Mouse (Mus musculus): ENCODE measurements at regions not wholly inside any gene's neighbourhood (a gene's known extent, or its start where the extent isn't known, plus 50 kb on each side); places are given as distances from the start of the nearest gene placed in this dataset.

DNA sequence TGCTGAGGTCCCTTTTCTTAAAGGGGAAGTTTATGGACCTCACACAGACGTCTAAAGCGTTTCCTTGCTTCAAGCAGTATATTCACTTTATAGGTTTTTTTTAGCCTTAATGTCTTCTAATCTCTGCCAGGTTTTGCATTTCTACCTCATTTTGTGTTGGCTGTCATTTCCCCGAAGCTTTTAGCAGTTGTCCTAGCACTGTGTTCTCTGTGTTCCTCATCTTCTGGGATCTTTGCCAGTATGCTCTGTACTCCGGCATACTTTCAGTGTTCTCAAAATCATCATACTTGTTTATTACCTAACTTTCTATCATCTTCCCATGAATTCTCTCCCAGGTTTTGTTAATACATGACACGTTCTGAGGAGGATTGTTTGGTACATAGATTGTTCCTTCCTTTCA, 333.5 kb upstream of the Lsamp start:
- intact Hi-C loops (cut with DNase I): no loop called here
- DNase-seq (ENCODE audit: low spot score in 2 of 2): peak; percentile 46 to 69

- intact Hi-C loops (cut with DNase I): no loop called here
- DNase-seq (ENCODE audit: low spot score in 2 of 2): no peak
These were observed 316.3 kb upstream of the Lsamp start for GRCm38 (mm10) chr16:39667905-39668304.

- intact Hi-C loops (cut with DNase I): loop anchor here (10.0 kb wide), 1 partner anchor 1432 kb away; no protein-coding TSS in a partner anchor
- DNase-seq (ENCODE audit: low spot score in 2 of 2): no peak
These were observed 311.8 kb upstream of the Lsamp start for GRCm38 (mm10) chr16:39672096-39672985.

GRCm38 (mm10) chr16:39675775-39676174, 308.4 kb upstream of the Lsamp start:
- peak in 1 of 2 experiments; percentile 59 for DNase-seq (ENCODE audit: low spot score in 2 of 2)

GRCm38 (mm10) chr16:39678285-39678684, 305.9 kb upstream of the Lsamp start:
- intact Hi-C loops (cut with DNase I): loop anchor here (10.0 kb wide), 1 partner anchor 1427 kb away; no protein-coding TSS in a partner anchor

More at GRCm38 (mm10) chr16:39675775-39676174, 308.4 kb upstream of the Lsamp start:
- intact Hi-C loops (cut with DNase I): loop anchor here (10.0 kb wide), 1 partner anchor 1429 kb away; no protein-coding TSS in a partner anchor

GRCm38 (mm10) chr16:39693061-39693460, 291.1 kb upstream of the Lsamp start:
- intact Hi-C loops (cut with DNase I): no loop called here
- peak in 1 of 2 experiments; percentile 15 for DNase-seq (ENCODE audit: low spot score in 2 of 2)

More at GRCm38 (mm10) chr16:39678285-39678684, 305.9 kb upstream of the Lsamp start:
- peak in 1 of 2 experiments; percentile 50 for DNase-seq (ENCODE audit: low spot score in 2 of 2)

DNA sequence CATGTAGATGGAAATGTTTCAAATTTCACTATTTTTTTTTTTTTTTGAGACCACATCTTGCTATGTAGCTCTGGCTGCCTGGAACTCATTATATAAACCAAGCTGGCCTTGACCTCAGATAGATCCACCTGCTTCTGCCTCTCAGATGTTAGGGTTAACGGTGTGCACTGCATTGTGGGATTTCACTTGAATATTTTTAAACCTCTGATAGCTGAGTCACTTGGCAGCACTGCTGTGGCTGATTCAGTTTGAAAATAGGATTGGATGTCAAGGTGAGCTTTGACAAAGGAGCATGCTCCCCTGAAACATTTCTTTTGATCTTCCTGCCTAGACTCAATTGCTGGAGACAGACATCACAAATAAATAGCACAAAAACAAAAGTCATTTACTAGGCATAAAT, 288.3 kb upstream of the Lsamp start:
- no peak for DNase-seq (ENCODE audit: low spot score in 2 of 2)
- intact Hi-C loops (cut with DNase I): no loop called here

DNA sequence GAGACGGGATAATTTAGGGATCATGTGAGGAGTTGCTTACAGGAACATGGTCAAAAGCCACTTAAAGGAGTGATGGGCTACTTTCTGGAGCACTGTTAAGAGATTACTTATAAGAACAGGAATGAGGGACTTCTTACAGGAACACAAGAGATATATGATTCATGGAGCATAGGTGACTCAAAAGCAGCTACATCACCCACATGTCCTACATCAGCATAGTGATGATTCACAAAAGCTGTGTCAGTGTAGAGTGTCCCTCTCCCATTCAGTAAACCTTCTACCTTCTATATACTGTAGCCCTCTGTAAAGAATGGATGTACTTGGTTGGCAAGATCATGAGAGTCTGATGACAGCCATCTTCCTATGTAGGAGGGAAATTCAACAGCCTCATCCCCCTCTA, 285.0 kb upstream of the Lsamp start:
- peak in 1 of 2 experiments; percentile 44 for DNase-seq (ENCODE audit: low spot score in 2 of 2)
- intact Hi-C loops (cut with DNase I): no loop called here

DNA sequence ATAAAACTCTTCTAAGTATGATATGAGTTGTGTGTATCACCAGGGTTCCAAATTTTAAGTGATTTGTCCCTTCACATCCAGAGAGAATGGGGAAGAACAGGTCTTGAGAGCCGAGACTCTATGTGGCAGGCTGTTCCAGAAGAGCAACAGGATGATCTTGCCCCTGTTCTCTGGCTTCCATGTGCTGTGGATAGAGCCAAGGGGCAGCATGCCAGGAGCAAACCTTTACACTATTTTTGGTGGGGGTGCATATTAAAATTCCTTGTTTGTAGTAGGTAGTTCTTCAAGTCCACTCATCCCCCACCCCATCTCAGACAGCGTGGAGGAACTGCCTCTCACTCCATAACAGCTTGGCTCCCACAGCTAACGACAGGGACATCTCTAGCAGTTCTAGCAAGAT, 278.0 kb upstream of the Lsamp start:
- intact Hi-C loops (cut with DNase I): no loop called here
- DNase-seq (ENCODE audit: low spot score in 2 of 2): no peak

- DNase-seq (ENCODE audit: low spot score in 2 of 2): no peak
- intact Hi-C loops (cut with DNase I): no loop called here
These were observed 274.6 kb upstream of the Lsamp start for GRCm38 (mm10) chr16:39709387-39710039.

- DNase-seq (ENCODE audit: low spot score in 2 of 2): peak in 1 of 2 experiments; percentile 10
- intact Hi-C loops (cut with DNase I): no loop called here
These were observed 256.6 kb upstream of the Lsamp start for GRCm38 (mm10) chr16:39727586-39727985.

DNA sequence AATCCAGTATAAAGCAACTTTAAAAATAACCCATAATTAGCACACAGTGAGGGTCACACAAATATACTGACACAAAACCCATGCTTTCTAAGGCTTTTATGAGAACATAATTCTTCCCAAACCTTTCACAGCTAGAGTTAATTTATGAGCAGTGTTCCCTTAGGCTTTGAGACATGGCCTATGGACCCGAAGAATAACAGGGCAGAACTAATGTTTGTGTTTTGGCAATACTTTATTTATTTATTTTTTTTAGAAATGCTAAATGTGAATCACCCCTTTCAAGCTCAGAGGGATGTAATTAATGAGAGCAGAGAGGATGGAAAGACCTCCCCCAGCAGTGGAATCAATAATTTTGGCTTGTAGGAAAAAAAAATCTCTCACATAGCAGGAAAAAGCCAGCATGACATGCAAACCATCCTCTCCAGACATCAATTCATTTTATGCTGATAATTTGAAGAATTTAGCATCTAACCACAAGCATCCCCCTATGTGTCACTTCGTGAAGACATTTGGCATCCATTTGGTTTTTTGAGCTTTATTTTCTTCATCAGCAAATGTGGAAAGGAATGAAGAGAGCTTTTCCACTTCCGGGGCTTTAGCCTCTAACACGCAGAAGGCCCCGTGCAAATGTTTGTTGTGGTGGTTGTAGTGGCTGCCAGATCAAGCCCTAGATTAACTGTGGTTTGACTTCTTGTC, 238.0 kb upstream of the Lsamp start:
- DNase-seq (ENCODE audit: low spot score in 2 of 2): no peak
- intact Hi-C loops (cut with DNase I): no loop called here

GRCm38 (mm10) chr16:39751748-39752147, 232.4 kb upstream of the Lsamp start:
- intact Hi-C loops (cut with DNase I): no loop called here
- DNase-seq (ENCODE audit: low spot score in 2 of 2): peak; percentile 22 to 46

DNA sequence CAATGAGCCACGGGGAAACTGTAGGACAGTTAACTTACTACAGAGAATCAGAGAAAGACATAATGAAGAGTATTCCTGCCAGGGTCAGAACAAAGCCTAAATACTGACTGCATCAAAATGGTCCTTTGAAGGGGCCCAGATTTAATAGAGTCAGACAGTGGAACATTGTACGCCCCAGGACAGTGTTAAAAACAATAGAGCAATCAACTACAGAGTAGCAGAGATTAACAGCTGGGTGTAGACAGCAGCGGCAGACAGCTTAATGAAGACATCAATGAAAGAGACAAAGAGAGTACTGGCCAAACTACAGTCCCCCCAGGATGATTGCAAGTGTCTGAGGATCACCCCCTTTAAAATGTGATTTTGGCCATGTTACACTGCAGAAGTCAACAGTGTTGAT, 183.1 kb upstream of the Lsamp start:
- intact Hi-C loops (cut with DNase I): no loop called here

DNA sequence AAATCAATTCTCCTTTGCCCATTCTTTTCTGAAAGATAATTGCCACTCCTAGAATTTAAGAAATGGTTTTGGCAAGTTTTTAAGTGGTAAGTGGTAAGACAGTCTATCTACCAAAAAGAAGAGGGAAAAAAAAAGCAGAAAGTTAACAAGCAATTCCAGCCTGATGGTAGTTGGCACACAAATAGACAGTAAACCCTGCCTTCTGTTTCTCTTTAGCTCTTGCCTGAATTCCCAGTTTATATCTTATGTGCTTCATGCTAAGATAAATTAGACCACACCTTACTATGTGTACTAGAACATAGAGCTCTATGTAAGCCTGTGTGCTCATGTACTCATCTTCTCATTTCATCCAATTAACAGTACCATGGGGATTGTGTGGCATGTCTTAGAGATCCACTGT, 164.0 kb upstream of the Lsamp start:
- intact Hi-C loops (cut with DNase I): no loop called here
- DNase-seq (ENCODE audit: low spot score in 2 of 2): no peak

More for the DNA sequence above, 183.1 kb upstream of the Lsamp start:
- no peak for DNase-seq (ENCODE audit: low spot score in 2 of 2)

- intact Hi-C loops (cut with DNase I): no loop called here
- DNase-seq (ENCODE audit: low spot score in 2 of 2): no peak
These were observed 149.9 kb upstream of the Lsamp start for GRCm38 (mm10) chr16:39834241-39834640.

DNA sequence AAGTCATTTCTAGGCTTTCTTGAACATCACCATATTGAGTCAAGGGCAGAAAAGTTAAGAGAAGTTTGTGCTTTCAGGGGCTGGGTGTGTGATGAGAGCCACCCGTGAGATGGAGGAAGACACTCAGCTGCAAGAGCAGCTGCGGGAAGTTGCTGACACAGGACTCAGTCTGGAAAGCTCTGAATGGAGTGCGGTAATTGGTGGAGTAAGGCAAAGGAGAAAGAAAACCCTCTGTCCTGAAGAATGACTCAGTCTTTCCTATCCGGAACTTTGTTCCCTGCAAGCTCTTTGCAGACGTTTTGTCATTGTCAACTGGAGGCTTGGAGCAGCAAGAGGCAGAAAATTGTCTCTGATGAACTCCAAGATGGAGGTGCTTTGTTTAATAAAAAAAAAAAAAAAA, 102.6 kb upstream of the Lsamp start:
- intact Hi-C loops (cut with DNase I): no loop called here
- DNase-seq (ENCODE audit: low spot score in 2 of 2): peak in 1 of 2 experiments; percentile 38

- no peak for DNase-seq (ENCODE audit: low spot score in 2 of 2)
- intact Hi-C loops (cut with DNase I): no loop called here
These were observed 96.2 kb upstream of the Lsamp start for GRCm38 (mm10) chr16:39887944-39888343.
